Mouse (Mus musculus): ENCODE results near the gene Olfr510.
"Not testable (repeated sequence)": the region's sequence is repeated elsewhere in the genome, so short reads cannot be mapped to it uniquely, and the experiment has no call there.

Olfr510 gene

DNA sequence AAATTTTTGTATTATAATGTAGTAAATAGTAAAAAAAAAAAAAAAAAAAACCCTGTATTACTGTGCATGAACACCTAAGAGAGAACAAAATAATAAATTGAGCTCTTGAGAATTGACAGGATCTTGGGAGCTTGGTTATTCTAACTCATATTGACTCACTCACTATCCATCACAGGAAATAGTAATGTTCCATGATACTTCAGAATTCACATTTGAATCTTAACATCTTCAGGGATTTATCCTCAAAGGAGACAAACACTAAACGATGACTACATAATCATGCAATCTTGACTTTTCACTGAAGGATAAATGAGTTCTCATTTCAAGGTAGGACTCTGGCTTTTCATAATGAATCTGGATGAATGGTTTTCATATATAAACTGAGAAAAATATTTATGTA is at the start of gene Olfr510:
Gene Olfr510, plus strand, starts transcription at position 301 of the 400 bp plus-strand sequence.
- DNase-seq, result no peak

DNA sequence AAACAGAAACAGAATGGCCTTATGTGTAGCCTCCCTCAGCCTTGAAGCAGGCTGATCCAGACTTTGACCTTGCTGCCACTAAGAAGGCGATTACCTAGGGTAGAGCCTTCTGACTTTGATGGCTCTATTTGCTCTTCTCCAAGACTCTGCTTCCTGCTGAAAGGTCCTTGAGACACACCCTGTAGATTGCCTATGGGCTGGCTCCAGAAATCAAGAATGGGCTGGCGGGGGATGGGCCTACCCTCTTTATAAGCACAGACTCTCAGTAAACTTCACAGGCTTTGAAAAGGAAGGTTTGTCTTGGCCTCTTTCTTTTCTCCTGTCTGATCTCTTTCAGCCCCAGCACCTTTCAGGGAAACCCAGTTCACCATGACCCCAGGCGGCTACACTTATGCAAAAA is 49.4 kb upstream of the Olfr510 start:
- not testable (repeated sequence) for DNase-seq

DNA sequence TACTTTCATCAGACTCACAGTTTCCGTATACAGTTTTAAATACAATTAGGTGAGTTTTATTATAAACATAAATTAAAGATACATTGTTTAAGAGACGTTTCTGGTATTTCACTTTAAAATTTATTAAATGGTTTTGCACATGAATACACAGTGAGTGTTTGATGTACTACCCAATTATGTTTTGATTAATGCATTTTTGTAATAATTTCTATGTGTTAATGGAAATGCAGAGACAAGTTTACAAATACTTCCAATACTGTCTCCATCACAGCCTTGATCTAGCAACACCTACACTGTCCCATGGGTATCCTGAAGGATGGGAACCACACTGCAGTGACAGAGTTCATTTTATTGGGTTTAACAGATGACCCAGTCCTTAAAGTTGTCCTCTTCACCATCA is 44.7 kb upstream of the Olfr510 start, which contains the start of gene Olfr507:
Gene Olfr507, plus strand, starts transcription at position 301 of the 400 bp plus-strand sequence.
- DNase-seq, result no peak

DNA sequence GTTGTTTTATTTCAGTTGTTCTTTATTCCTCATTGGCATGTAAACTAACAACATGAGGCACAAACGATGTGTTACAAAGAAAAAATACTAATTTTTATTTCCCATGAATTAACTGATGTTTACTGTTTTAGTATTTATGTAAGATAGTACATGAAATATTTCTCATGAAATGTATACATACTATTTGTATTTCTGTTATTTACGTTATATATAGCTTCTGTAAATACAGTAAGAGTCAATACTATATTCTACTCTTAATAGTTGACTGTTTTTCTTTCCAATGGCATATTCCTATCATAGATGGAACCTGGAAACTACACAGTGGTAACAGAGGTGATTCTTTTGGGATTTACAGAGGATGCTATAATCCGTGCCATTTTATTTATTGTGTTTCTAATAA is 36.5 kb upstream of the Olfr510 start, which contains the start of gene Olfr508:
Gene Olfr508, plus strand, starts transcription at position 301 of the 400 bp plus-strand sequence.
- DNase-seq, result no peak

DNA sequence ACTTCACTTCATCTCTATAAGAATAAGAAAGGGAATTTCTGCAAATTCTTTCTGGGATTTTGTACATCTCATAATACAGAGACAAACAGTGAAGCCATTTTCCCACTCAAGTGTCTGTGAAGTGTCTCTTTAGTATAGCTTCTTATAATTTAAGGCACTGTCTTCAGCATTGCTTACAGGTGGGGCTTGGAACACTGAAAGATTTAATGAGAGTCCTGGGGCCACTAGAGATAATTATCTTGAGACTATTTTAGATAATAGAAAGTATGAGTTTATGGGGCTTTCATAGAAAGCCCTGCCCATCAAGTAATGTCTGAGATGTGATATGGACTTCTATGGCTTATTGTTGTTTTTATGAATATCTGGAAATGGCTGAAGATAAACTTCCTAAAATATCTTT is 14.4 kb upstream of the Olfr510 start, which contains the start of gene Olfr509:
Gene Olfr509, minus strand, starts transcription at position 101 of the 400 bp plus-strand sequence.
- DNase-seq, result no peak

DNA sequence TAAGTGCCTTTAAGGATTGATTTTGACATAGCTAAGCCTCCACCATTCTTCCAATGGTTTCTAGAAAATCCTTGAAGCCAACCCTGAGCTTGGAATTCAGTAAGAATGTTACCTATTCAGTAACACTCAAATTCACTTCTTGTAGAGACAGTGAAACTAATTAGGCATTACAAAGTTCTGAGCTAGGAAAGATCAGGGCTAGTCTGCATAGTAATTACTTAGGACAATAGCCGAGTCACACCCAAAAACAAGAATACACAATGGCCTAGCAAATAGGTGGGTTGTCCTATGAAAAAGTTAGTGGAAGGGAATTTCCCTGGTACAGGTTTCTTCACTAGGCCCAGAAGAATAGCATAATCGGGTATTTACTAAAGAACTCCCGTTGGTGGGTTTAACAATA is 3.8 kb upstream of the Olfr510 start:
- no peak for DNase-seq

DNA sequence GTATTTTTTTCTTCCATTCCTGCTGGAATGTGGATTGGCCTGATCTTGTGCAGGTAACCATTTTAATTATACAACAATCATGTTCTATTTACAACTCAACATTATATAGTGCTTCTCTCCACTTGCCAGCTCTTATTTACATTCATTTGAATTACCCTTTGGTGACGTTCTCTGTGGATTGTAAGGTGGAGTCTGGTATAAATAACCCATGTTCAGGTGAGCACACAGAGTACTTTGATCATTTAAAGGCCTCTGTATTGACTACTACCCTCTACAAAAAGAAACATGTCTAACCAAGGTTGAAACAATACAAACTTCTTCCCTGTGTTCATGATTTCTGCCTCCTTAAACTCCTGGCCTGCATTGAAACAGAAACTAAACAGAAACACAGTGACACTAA is 4.8 kb downstream of the Olfr510 start:
- DNase-seq, result no peak

DNA sequence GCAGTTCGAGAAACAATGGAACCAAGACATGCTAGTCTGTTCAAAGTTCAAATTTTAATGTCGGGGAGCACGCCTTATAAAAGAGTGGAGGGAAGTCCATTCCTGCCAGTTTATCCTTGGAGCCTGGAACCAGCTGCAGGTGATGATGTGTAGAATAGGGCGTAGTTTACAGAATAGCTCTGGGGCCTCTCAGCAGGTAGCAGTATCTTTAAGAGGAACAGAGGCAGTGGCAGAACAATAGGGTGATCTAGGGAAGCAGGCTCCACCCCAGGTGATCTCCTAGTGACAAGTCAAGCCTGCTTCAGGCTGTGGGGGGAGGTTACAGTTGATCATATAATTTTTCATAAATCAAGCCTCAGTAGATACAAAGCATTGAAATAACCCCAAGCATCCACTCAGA is 12.7 kb downstream of the Olfr510 start:
- DNase-seq, result no peak

DNA sequence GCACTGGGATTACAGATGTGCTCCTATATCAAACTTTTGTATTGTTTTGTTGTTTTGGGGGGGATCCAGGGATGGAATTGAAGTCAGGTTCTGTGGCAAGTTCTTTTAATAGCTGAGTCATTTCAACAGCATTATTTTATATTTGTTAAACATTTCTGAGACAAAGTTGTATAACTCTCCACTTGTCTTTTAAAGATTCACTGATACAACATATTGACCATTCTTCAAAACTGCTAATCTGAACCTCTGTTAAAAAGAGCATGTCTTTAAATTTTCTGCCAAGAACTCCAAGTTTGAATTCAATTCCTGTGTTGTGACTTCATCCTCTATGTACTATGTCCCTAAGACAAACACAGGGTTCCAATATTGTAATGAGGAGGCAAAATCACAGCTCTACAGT is 46.8 kb downstream of the Olfr510 start, which contains the start of gene Olfr512:
Gene Olfr512, plus strand, starts transcription at position 301 of the 400 bp plus-strand sequence.
- no peak for DNase-seq

Data from kidney, postnatal 25 days (tissue).